Mouse (Mus musculus): Measurements from ENCODE around the gene Wwox. TPM values are rescaled to one million over a fixed set of nuclear protein-coding genes. Genes with fewer than 3 reads are reported as not detected.

Wwox gene
- total RNA-seq, 1 experiment, result 12.5 TPM

DNA sequence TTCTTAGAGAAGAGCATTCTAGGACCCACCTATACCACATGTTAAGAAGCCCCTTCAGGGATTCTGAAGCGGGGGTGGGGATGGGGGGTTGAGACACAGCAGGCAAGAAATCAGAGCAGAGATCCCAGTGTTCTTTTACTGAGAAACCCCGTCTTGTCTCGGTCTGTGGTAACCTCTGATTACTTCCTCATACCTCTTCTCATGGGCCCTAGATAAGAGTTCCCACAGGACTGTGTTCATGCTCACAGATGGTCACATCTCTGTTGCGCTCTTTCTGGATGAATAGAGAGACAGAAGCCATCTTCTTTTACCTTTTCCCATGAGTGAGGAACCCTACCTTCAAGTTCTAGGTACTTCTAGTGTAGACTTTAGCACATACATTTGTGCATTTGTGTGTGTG, 488.5 kb downstream of the Wwox start:
- in situ Hi-C loops (cut with MboI; ENCODE audit: low sequenced_read_pairs in 2 of 2, unreplicated experiment in 2 of 2), result no loop called here
- no peak for TF ChIP-seq ZC3H11A (IDR thresholded peaks at IDR 0.05; ENCODE audit: borderline replicate concordance, low read depth, low read length)
- TF ChIP-seq MAFK (IDR thresholded peaks at IDR 0.05; ENCODE audit: insufficient read depth, low read depth, low read length), result no peak
- TF ChIP-seq HCFC1 (IDR thresholded peaks at IDR 0.05; ENCODE audit: borderline replicate concordance, insufficient read depth, low read length), result no peak
- no peak for TF ChIP-seq ZNF384 (IDR thresholded peaks at IDR 0.05; ENCODE audit: low read depth, low read length)
- TF ChIP-seq CHD2 (IDR thresholded peaks at IDR 0.05; ENCODE audit: low read depth, low read length), result no peak

GRCm38 (mm10) chr8:114929597-114929996, 490.1 kb downstream of the Wwox start:
- Histone ChIP-seq H3K4me1 (ENCODE audit: control insufficient read depth in 2 of 2, insufficient read depth in 2 of 2, low read length in 2 of 2, poor library complexity in 1 of 2) (no peaks in the 10 kb centered on the region), H3K36me3 (ENCODE audit: control insufficient read depth, insufficient read depth, low read length, poor library complexity, severe bottlenecking) (no peaks in the 10 kb centered on the region), H3K27ac (ENCODE audit: insufficient read depth, low read depth, low read length, poor library complexity, severe bottlenecking) (no peak overlapping the region), H3K9me3 (ENCODE audit: control insufficient read depth, insufficient read depth, low read depth, low read length) (no peaks in the 10 kb centered on the region), H3K9ac (ENCODE audit: insufficient read depth, low read depth, low read length, poor library complexity, severe bottlenecking) (no peak overlapping the region), H3K4me3 (ENCODE audit: insufficient read depth in 1 of 2, low read depth in 1 of 2, low read length in 2 of 2, poor library complexity in 1 of 2, severe bottlenecking in 1 of 2) (no peak overlapping the region)
- TF ChIP-seq HCFC1 (IDR thresholded peaks at IDR 0.05; ENCODE audit: borderline replicate concordance, insufficient read depth, low read length) (no peak), CHD2 (IDR thresholded peaks at IDR 0.05; ENCODE audit: low read depth, low read length) (no peak), MAFK (IDR thresholded peaks at IDR 0.05; ENCODE audit: insufficient read depth, low read depth, low read length) (no peak), ZNF384 (IDR thresholded peaks at IDR 0.05; ENCODE audit: low read depth, low read length) (no peak), ZC3H11A (IDR thresholded peaks at IDR 0.05; ENCODE audit: borderline replicate concordance, low read depth, low read length) (no peak)
- in situ Hi-C loops (cut with MboI; ENCODE audit: low sequenced_read_pairs in 2 of 2, unreplicated experiment in 2 of 2), result no loop called here
- no peak for DNase-seq (ENCODE audit: low read depth, low spot score)

More for the DNA sequence above, 488.5 kb downstream of the Wwox start:
- Histone ChIP-seq H3K9ac (ENCODE audit: insufficient read depth, low read depth, low read length, poor library complexity, severe bottlenecking) (no peak overlapping the region), H3K27ac (ENCODE audit: insufficient read depth, low read depth, low read length, poor library complexity, severe bottlenecking) (no peak overlapping the region), H3K4me3 (ENCODE audit: insufficient read depth in 1 of 2, low read depth in 1 of 2, low read length in 2 of 2, poor library complexity in 1 of 2, severe bottlenecking in 1 of 2) (no peak overlapping the region), H3K4me1 (ENCODE audit: control insufficient read depth in 2 of 2, insufficient read depth in 2 of 2, low read length in 2 of 2, poor library complexity in 1 of 2) (no peaks in the 10 kb centered on the region), H3K36me3 (ENCODE audit: control insufficient read depth, insufficient read depth, low read length, poor library complexity, severe bottlenecking) (no peaks in the 10 kb centered on the region), H3K9me3 (ENCODE audit: control insufficient read depth, insufficient read depth, low read depth, low read length) (no peaks in the 10 kb centered on the region)
- no peak for DNase-seq (ENCODE audit: low read depth, low spot score)

GRCm38 (mm10) chr8:114932071-114932630, 492.7 kb downstream of the Wwox start:
- TF ChIP-seq CHD2 (IDR thresholded peaks at IDR 0.05; ENCODE audit: low read depth, low read length), result no peak
- no peak for TF ChIP-seq HCFC1 (IDR thresholded peaks at IDR 0.05; ENCODE audit: borderline replicate concordance, insufficient read depth, low read length)
- TF ChIP-seq MAFK (IDR thresholded peaks at IDR 0.05; ENCODE audit: insufficient read depth, low read depth, low read length), result no peak
- no peak for TF ChIP-seq ZNF384 (IDR thresholded peaks at IDR 0.05; ENCODE audit: low read depth, low read length)
- no peak for TF ChIP-seq ZC3H11A (IDR thresholded peaks at IDR 0.05; ENCODE audit: borderline replicate concordance, low read depth, low read length)
- H3K9ac ChIP-seq (ENCODE audit: insufficient read depth, low read depth, low read length, poor library complexity, severe bottlenecking), result no peak overlapping the region
- H3K36me3 ChIP-seq (ENCODE audit: control insufficient read depth, insufficient read depth, low read length, poor library complexity, severe bottlenecking), result no peaks in the 10 kb centered on the region
- DNase-seq (ENCODE audit: low read depth, low spot score), result no peak
- in situ Hi-C loops (cut with MboI; ENCODE audit: low sequenced_read_pairs in 2 of 2, unreplicated experiment in 2 of 2), result no loop called here
- no peak overlapping the region for H3K4me3 ChIP-seq (ENCODE audit: insufficient read depth in 1 of 2, low read depth in 1 of 2, low read length in 2 of 2, poor library complexity in 1 of 2, severe bottlenecking in 1 of 2)
- no peaks in the 10 kb centered on the region for H3K4me1 ChIP-seq (ENCODE audit: control insufficient read depth in 2 of 2, insufficient read depth in 2 of 2, low read length in 2 of 2, poor library complexity in 1 of 2)
- no peak overlapping the region for H3K27ac ChIP-seq (ENCODE audit: insufficient read depth, low read depth, low read length, poor library complexity, severe bottlenecking)
- H3K9me3 ChIP-seq (ENCODE audit: control insufficient read depth, insufficient read depth, low read depth, low read length), result no peaks in the 10 kb centered on the region

- H3K9me3 ChIP-seq (ENCODE audit: control insufficient read depth, insufficient read depth, low read depth, low read length), result no peaks in the 10 kb centered on the region
- H3K4me1 ChIP-seq (ENCODE audit: control insufficient read depth in 2 of 2, insufficient read depth in 2 of 2, low read length in 2 of 2, poor library complexity in 1 of 2), result no peaks in the 10 kb centered on the region
- H3K4me3 ChIP-seq (ENCODE audit: insufficient read depth in 1 of 2, low read depth in 1 of 2, low read length in 2 of 2, poor library complexity in 1 of 2, severe bottlenecking in 1 of 2), result no peak overlapping the region
- no peak overlapping the region for H3K27ac ChIP-seq (ENCODE audit: insufficient read depth, low read depth, low read length, poor library complexity, severe bottlenecking)
- in situ Hi-C loops (cut with MboI; ENCODE audit: low sequenced_read_pairs in 2 of 2, unreplicated experiment in 2 of 2), result no loop called here
- H3K9ac ChIP-seq (ENCODE audit: insufficient read depth, low read depth, low read length, poor library complexity, severe bottlenecking), result no peak overlapping the region
- DNase-seq (ENCODE audit: low read depth, low spot score), result peak; percentile 24
- 0 out of 2 replicates have a peak, but pooled peaks have one; percentile 31 for TF ChIP-seq ZC3H11A (IDR thresholded peaks at IDR 0.05; ENCODE audit: borderline replicate concordance, low read depth, low read length)
- TF ChIP-seq MAFK (IDR thresholded peaks at IDR 0.05; ENCODE audit: insufficient read depth, low read depth, low read length), result no peak
- H3K36me3 ChIP-seq (ENCODE audit: control insufficient read depth, insufficient read depth, low read length, poor library complexity, severe bottlenecking), result no peaks in the 10 kb centered on the region
Measured at GRCm38 (mm10) chr8:114933248-114933647, 493.8 kb downstream of the Wwox start.

DNA sequence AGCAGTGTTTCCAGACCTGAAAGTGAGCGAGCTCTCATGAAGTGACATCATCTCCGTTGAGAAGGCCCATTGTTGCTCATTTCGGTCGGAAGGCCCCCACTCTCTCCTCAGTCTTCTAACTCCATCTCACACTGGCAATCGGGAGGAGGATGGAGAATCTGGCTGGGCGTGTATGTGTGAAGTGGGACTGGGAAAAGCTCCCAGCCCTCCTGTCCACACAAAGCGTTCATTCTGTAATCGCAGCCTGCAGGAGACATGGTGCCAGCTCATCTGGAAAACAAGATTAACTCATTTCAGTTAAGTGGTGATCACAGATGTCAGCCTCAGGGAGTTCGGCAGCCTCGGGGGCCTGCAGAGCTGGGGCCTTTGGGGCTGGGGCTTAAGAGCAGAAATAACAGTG, 497.4 kb downstream of the Wwox start:
- H3K4me1 ChIP-seq (ENCODE audit: control insufficient read depth in 2 of 2, insufficient read depth in 2 of 2, low read length in 2 of 2, poor library complexity in 1 of 2), result no peaks in the 10 kb centered on the region
- DNase-seq (ENCODE audit: low read depth, low spot score), result no peak

More for the DNA sequence above, 497.4 kb downstream of the Wwox start:
- no peak overlapping the region for H3K27ac ChIP-seq (ENCODE audit: insufficient read depth, low read depth, low read length, poor library complexity, severe bottlenecking)
- TF ChIP-seq ZC3H11A (IDR thresholded peaks at IDR 0.05; ENCODE audit: borderline replicate concordance, low read depth, low read length) (no peak), CHD2 (IDR thresholded peaks at IDR 0.05; ENCODE audit: low read depth, low read length) (no peak), MAFK (IDR thresholded peaks at IDR 0.05; ENCODE audit: insufficient read depth, low read depth, low read length) (no peak), ZNF384 (IDR thresholded peaks at IDR 0.05; ENCODE audit: low read depth, low read length) (no peak)
- in situ Hi-C loops (cut with MboI; ENCODE audit: low sequenced_read_pairs in 2 of 2, unreplicated experiment in 2 of 2), result no loop called here
- no peaks in the 10 kb centered on the region for H3K36me3 ChIP-seq (ENCODE audit: control insufficient read depth, insufficient read depth, low read length, poor library complexity, severe bottlenecking)
- no peak overlapping the region for H3K4me3 ChIP-seq (ENCODE audit: insufficient read depth in 1 of 2, low read depth in 1 of 2, low read length in 2 of 2, poor library complexity in 1 of 2, severe bottlenecking in 1 of 2)
- no peak overlapping the region for H3K9ac ChIP-seq (ENCODE audit: insufficient read depth, low read depth, low read length, poor library complexity, severe bottlenecking)
- H3K9me3 ChIP-seq (ENCODE audit: control insufficient read depth, insufficient read depth, low read depth, low read length), result no peaks in the 10 kb centered on the region

Data from ES-E14 (cell line).